Mouse (Mus musculus) G1E (cell line): ENCODE data around the gene Dync1i1. TPM values are rescaled to one million over a fixed set of nuclear protein-coding genes. Genes with fewer than 3 reads are reported as not detected.
"Not testable (repeated sequence)": the region's sequence is repeated elsewhere in the genome, so short reads cannot be mapped to it uniquely, and the experiment has no call there.

Experiments used
- ATAC-seq: 2 replicates; pipeline ENCODE4 v1.8.0; 2016; ENCODE audit warnings: mild to moderate bottlenecking; ENCODE audit not compliant: insufficient number of reproducible peaks, poor library complexity, low FRiP score, severe bottlenecking; ENCODE audit errors: extremely low read depth
- DNase-seq: peaks from one replicate; pipeline ENCODE4 v3.0.0; 2012; ENCODE audit warnings: low spot score
- H3K27me3 ChIP-seq: 2 replicates; pipeline ENCODE4 v1.6.1; 2012; ENCODE audit warnings: mild to moderate bottlenecking, low read length, inconsistent platforms; ENCODE audit not compliant: insufficient read depth
- H3K36me3 ChIP-seq: replicated peaks from 2 replicates; pipeline ENCODE3; 2012; ENCODE audit warnings: mild to moderate bottlenecking, inconsistent platforms
- H3K4me1 ChIP-seq: 2 replicates; pipeline ENCODE4 v1.6.1; 2012; ENCODE audit warnings: low read depth, low read length, inconsistent platforms, mixed read lengths; ENCODE audit not compliant: insufficient read depth
- H3K4me3 ChIP-seq: 2 replicates; pipeline ENCODE4 v1.5.1; 2012; ENCODE audit warnings: low read depth, mild to moderate bottlenecking, inconsistent platforms, low read length, moderate library complexity, mixed read lengths
- H3K9me3 ChIP-seq: replicated peaks from 2 replicates; pipeline ENCODE4 v1.6.1; 2012; ENCODE audit warnings: inconsistent platforms
- CTCF ChIP-seq: IDR thresholded peaks from 2 replicates; pipeline ENCODE4 v1.5.1; 2012; ENCODE audit warnings: low read depth, low read length, inconsistent platforms, mixed read lengths
- GATA1 ChIP-seq: IDR thresholded peaks from 2 replicates; pipeline ENCODE4 v1.6.1; 2012; ENCODE audit warnings: borderline replicate concordance, low read length, inconsistent platforms, mixed read lengths
- GATA2 ChIP-seq: IDR thresholded peaks from 2 replicates; pipeline ENCODE4 v1.6.1; 2012; ENCODE audit warnings: low read depth, low read length, inconsistent platforms, borderline replicate concordance
- POLR2AphosphoS5 ChIP-seq: IDR thresholded peaks from 2 replicates; pipeline ENCODE4 v1.6.1; 2012; ENCODE audit warnings: low read depth, low read length, inconsistent platforms; ENCODE audit not compliant: insufficient replicate concordance
- TAL1 ChIP-seq: conservative IDR thresholded peaks from 2 replicates; pipeline ENCODE4 v1.6.1; 2012; ENCODE audit warnings: low read depth, low read length, inconsistent platforms, mixed read lengths
- polyA plus RNA-seq: library from polyadenylated mRNA; stranded (reverse); fragments of >175 nt; gene quantifications from 2 replicates; pipeline ENCODE4 v1.2.3, GENCODE M21; 2012
- total RNA-seq, 2 experiments: library from RNA; stranded (forward) in 1 of 2; stranded (reverse) in 1 of 2; fragments of 200-1000 nt in 1 of 2; fragments of >200 nt in 1 of 2; fragmentation: Nextera tagmentation in 1 of 2; gene quantifications; 2 replicates each; pipeline ENCODE4 v1.2.3; 2014 to 2017

The Dync1i1 gene
- total RNA-seq (2014; fragmentation: Nextera tagmentation) (not detected in 2 replicates), total RNA-seq (2017) (0.33 TPM in 1 of 2 replicates, not detected in the other), polyA plus RNA-seq (not detected in 2 replicates)

GRCm38 (mm10) chr6:5725611-5726236 lies at the start of gene Dync1i1:
TSS of gene Dync1i1 (plus strand) at chr6:5725639.
- peaks cover 10% of the 10 kb centered on the region; the same call in 1 of the 2 replicates for H3K27me3 ChIP-seq
- DNase-seq (no peak), ATAC-seq (no peak)
- no peaks in the 10 kb centered on the region for H3K9me3 ChIP-seq
- no peak within 1 kb of the TSS for H3K4me3 ChIP-seq
- TF ChIP-seq CTCF (no peak), POLR2AphosphoS5 (no peak), GATA2 (no peak), GATA1 (no peak), TAL1 (no peak)
- H3K4me1 ChIP-seq = no peaks in the 10 kb centered on the region; the same call in 1 of the 2 replicates
- no peaks in the 10 kb centered on the region for H3K36me3 ChIP-seq

GRCm38 (mm10) chr6:5679738-5680137 lies 45.7 kb upstream of the Dync1i1 start:
- H3K4me3 ChIP-seq = no peak overlapping the region
- no peaks in the 10 kb centered on the region for H3K9me3 ChIP-seq
- no peaks in the 10 kb centered on the region for H3K36me3 ChIP-seq
- DNase-seq (no peak), ATAC-seq (no peak)
- no peak for TF ChIP-seq POLR2AphosphoS5
- no peak for TF ChIP-seq GATA1
- no peak for TF ChIP-seq CTCF
- no peak for TF ChIP-seq TAL1
- H3K4me1 ChIP-seq = no peaks in the 10 kb centered on the region
- peaks cover 4% of the 10 kb centered on the region; the same call in 1 of the 2 replicates for H3K27me3 ChIP-seq

- TF ChIP-seq GATA2 (no peak), GATA1 (no peak), TAL1 (no peak), CTCF (no peak), POLR2AphosphoS5 (no peak)
- H3K27me3 ChIP-seq = no peaks in the 10 kb centered on the region
- no peak for ATAC-seq
- no peaks in the 10 kb centered on the region for H3K36me3 ChIP-seq
- DNase-seq = no peak
- H3K4me3 ChIP-seq = no peak overlapping the region
- no peaks in the 10 kb centered on the region for H3K4me1 ChIP-seq
- no peaks in the 10 kb centered on the region for H3K9me3 ChIP-seq
These were observed 23.6 kb upstream of the Dync1i1 start for GRCm38 (mm10) chr6:5701826-5702225.

- DNase-seq, H3K4me1 ChIP-seq, H3K36me3 ChIP-seq, ATAC-seq, H3K9me3 ChIP-seq, H3K4me3 ChIP-seq, H3K27me3 ChIP-seq: not testable (repeated sequence)
These were observed 17.5 kb upstream of the Dync1i1 start for GRCm38 (mm10) chr6:5707894-5708293.

GRCm38 (mm10) chr6:5710063-5710605 lies 15.3 kb upstream of the Dync1i1 start:
- TF ChIP-seq GATA2 (no peak), POLR2AphosphoS5 (no peak), CTCF (no peak), TAL1 (no peak), GATA1 (no peak)
- Histone ChIP-seq H3K4me1 (no peaks in the 10 kb centered on the region), H3K27me3 (no peaks in the 10 kb centered on the region), H3K9me3 (no peaks in the 10 kb centered on the region), H3K36me3 (no peaks in the 10 kb centered on the region), H3K4me3 (no peak overlapping the region)
- ATAC-seq (no peak), DNase-seq (no peak)

- DNase-seq = no peak
These were observed 12.8 kb upstream of the Dync1i1 start for GRCm38 (mm10) chr6:5712620-5713019.

More at GRCm38 (mm10) chr6:5712620-5713019, 12.8 kb upstream of the Dync1i1 start:
- Histone ChIP-seq H3K4me1 (no peaks in the 10 kb centered on the region), H3K9me3 (no peaks in the 10 kb centered on the region), H3K36me3 (no peaks in the 10 kb centered on the region), H3K4me3 (no peak overlapping the region), H3K27me3 (no peaks in the 10 kb centered on the region)
- TF ChIP-seq GATA1 (no peak), GATA2 (no peak), TAL1 (no peak), POLR2AphosphoS5 (no peak), CTCF (no peak)
- ATAC-seq = no peak
